Mouse (Mus musculus) neural tube, embryonic 12.5 days (tissue): ENCODE data around the gene Csf3r. TPM values are rescaled to one million over a fixed set of nuclear protein-coding genes. Genes with fewer than 3 reads are reported as not detected.

ENCODE experiments used
- ATAC-seq: fragments of 200-750 bp; cut with Nextera tagmentation; 2 replicates; pipeline ENCODE4 v1.8.0; 2017; ENCODE audit warnings: low read depth, mild to moderate bottlenecking, moderate TSS enrichment, moderate library complexity; ENCODE audit not compliant: low FRiP score
- H3K27ac ChIP-seq: fragments of 300-500 bp; sonication (generic); 2 replicates; pipeline ENCODE4 v1.5.1; 2016
- H3K27me3 ChIP-seq: fragments of 300-500 bp; sonication (generic); replicated peaks from 2 replicates; pipeline ENCODE4 v1.6.1; 2016; ENCODE audit warnings: mild to moderate bottlenecking
- H3K36me3 ChIP-seq: fragments of 300-500 bp; sonication (generic); 2 replicates; pipeline ENCODE4 v1.6.1; 2016; ENCODE audit warnings: mild to moderate bottlenecking
- H3K4me1 ChIP-seq: fragments of 300-500 bp; sonication (generic); 2 replicates; pipeline ENCODE4 v1.6.1; 2016
- H3K4me2 ChIP-seq: fragments of 300-500 bp; sonication (generic); replicated peaks from 2 replicates; pipeline ENCODE4 v1.6.1; 2016; ENCODE audit warnings: mild to moderate bottlenecking
- H3K4me3 ChIP-seq: fragments of 300-500 bp; sonication (generic); 2 replicates; pipeline ENCODE4 v1.5.1; 2016
- H3K9ac ChIP-seq: fragments of 300-500 bp; sonication (generic); 2 replicates; pipeline ENCODE4 v1.6.1; 2016; ENCODE audit warnings: mild to moderate bottlenecking
- H3K9me3 ChIP-seq: fragments of 300-500 bp; sonication (generic); 2 replicates; pipeline ENCODE4 v1.6.1; 2016; ENCODE audit warnings: mild to moderate bottlenecking
- WGBS: fragments of 180-500 bp; shearing (Covaris S2); methylation state at CpG from one replicate; pipeline ENCODE4 v1.1.7; 2016; 5-methylcytosine and 5-hydroxymethylcytosine counted together
- polyA plus RNA-seq: library from polyadenylated mRNA; unstranded; fragments of >200 nt; fragmentation: Nextera tagmentation; extraction: Ambion mirVana; gene quantifications from 2 replicates; pipeline ENCODE4 v1.2.1, GENCODE M21; 2016

Gene Csf3r
- polyA plus RNA-seq, 1 experiment from 2014 or later: 0.60 TPM

GRCm38 (mm10) chr4:126058997-126059362 is 34.6 kb downstream of the Csf3r start:
- H3K36me3 ChIP-seq: peaks cover 22% of the 10 kb centered on the region
- H3K27me3 ChIP-seq: no peaks in the 10 kb centered on the region
- H3K9ac ChIP-seq: peak overlapping the region; percentile 51
- peak overlapping the region; percentile 64 for H3K4me2 ChIP-seq
- no peaks in the 10 kb centered on the region for H3K9me3 ChIP-seq
- H3K4me1 ChIP-seq: peaks cover 18% of the 10 kb centered on the region
- peak overlapping the region; percentile 65 for H3K4me3 ChIP-seq
- no peak; the same call in 1 of the 2 replicates for ATAC-seq
- H3K27ac ChIP-seq: no peak overlapping the region
- WGBS: 42% methylated on average over 9 of the region's 9 CpGs

- no peak overlapping the region for H3K4me3 ChIP-seq
- no peak overlapping the region for H3K27ac ChIP-seq
- no peak overlapping the region for H3K4me2 ChIP-seq
- H3K9ac ChIP-seq: no peak overlapping the region
- peaks cover 10% of the 10 kb centered on the region for H3K4me1 ChIP-seq
- H3K27me3 ChIP-seq: no peaks in the 10 kb centered on the region
- WGBS: 63% methylated on average over 1 of the region's 1 CpGs
- ATAC-seq: no peak
- no peaks in the 10 kb centered on the region for H3K36me3 ChIP-seq
- no peaks in the 10 kb centered on the region for H3K9me3 ChIP-seq
Observed at GRCm38 (mm10) chr4:126062856-126063255, 38.5 kb downstream of the Csf3r start.

- WGBS: 88% methylated on average over 7 of the region's 7 CpGs
- H3K4me1 ChIP-seq: no peaks in the 10 kb centered on the region
- no peaks in the 10 kb centered on the region for H3K9me3 ChIP-seq
- H3K36me3 ChIP-seq: no peaks in the 10 kb centered on the region
- H3K27me3 ChIP-seq: no peaks in the 10 kb centered on the region
- H3K9ac ChIP-seq: no peak overlapping the region
- H3K4me2 ChIP-seq: no peak overlapping the region
- no peak overlapping the region for H3K27ac ChIP-seq
- ATAC-seq: no peak
- no peak overlapping the region for H3K4me3 ChIP-seq
Observed at GRCm38 (mm10) chr4:126065241-126065640, 40.9 kb downstream of the Csf3r start.

- 80% methylated on average over 15 of the region's 15 CpGs for WGBS
- Histone ChIP-seq H3K4me1 (no peaks in the 10 kb centered on the region), H3K27ac (no peak overlapping the region), H3K9me3 (no peaks in the 10 kb centered on the region), H3K36me3 (no peaks in the 10 kb centered on the region), H3K4me3 (no peak overlapping the region), H3K4me2 (no peak overlapping the region), H3K27me3 (no peaks in the 10 kb centered on the region), H3K9ac (no peak overlapping the region)
- no peak for ATAC-seq
Observed at GRCm38 (mm10) chr4:126067401-126068077, 43.2 kb downstream of the Csf3r start.

- Histone ChIP-seq H3K9me3 (no peaks in the 10 kb centered on the region), H3K27me3 (no peaks in the 10 kb centered on the region), H3K4me3 (no peak overlapping the region), H3K27ac (no peak overlapping the region), H3K4me2 (no peak overlapping the region), H3K9ac (no peak overlapping the region), H3K36me3 (peaks cover 4% of the 10 kb centered on the region; the same call in 1 of the 2 replicates), H3K4me1 (no peaks in the 10 kb centered on the region)
- 88% methylated on average over 6 of the region's 6 CpGs for WGBS
- no peak for ATAC-seq
Observed at GRCm38 (mm10) chr4:126068842-126069241, 44.5 kb downstream of the Csf3r start.

GRCm38 (mm10) chr4:126077833-126078232 is 53.5 kb downstream of the Csf3r start:
- Histone ChIP-seq H3K4me3 (no peak overlapping the region), H3K27me3 (no peaks in the 10 kb centered on the region), H3K27ac (no peak overlapping the region), H3K4me2 (no peak overlapping the region), H3K36me3 (peaks cover 21% of the 10 kb centered on the region; the same call in 1 of the 2 replicates), H3K4me1 (no peaks in the 10 kb centered on the region), H3K9ac (no peak overlapping the region), H3K9me3 (no peaks in the 10 kb centered on the region)
- WGBS: 85% methylated on average over 6 of the region's 6 CpGs
- no peak for ATAC-seq

GRCm38 (mm10) chr4:126079266-126079665 is 54.9 kb downstream of the Csf3r start:
- peaks cover 29% of the 10 kb centered on the region for H3K36me3 ChIP-seq
- H3K27me3 ChIP-seq: no peaks in the 10 kb centered on the region
- no peak overlapping the region for H3K9ac ChIP-seq
- no peak overlapping the region for H3K27ac ChIP-seq
- ATAC-seq: no peak
- no peaks in the 10 kb centered on the region for H3K4me1 ChIP-seq
- no peak overlapping the region for H3K4me3 ChIP-seq
- no peak overlapping the region for H3K4me2 ChIP-seq
- 88% methylated on average over 4 of the region's 4 CpGs for WGBS
- H3K9me3 ChIP-seq: no peaks in the 10 kb centered on the region

GRCm38 (mm10) chr4:126081601-126082000 is 57.3 kb downstream of the Csf3r start:
- Histone ChIP-seq H3K9ac (no peak overlapping the region), H3K27me3 (no peaks in the 10 kb centered on the region), H3K27ac (no peak overlapping the region), H3K4me1 (no peaks in the 10 kb centered on the region), H3K36me3 (peaks cover 27% of the 10 kb centered on the region), H3K4me2 (no peak overlapping the region), H3K9me3 (no peaks in the 10 kb centered on the region), H3K4me3 (no peak overlapping the region)
- no peak for ATAC-seq
- 93% methylated on average over 1 of the region's 1 CpGs for WGBS

- H3K4me3 ChIP-seq: no peak overlapping the region
- H3K4me1 ChIP-seq: no peaks in the 10 kb centered on the region
- 95% methylated on average over 9 of the region's 9 CpGs for WGBS
- H3K9ac ChIP-seq: no peak overlapping the region
- ATAC-seq: no peak
- no peak overlapping the region for H3K27ac ChIP-seq
- H3K4me2 ChIP-seq: no peak overlapping the region
- H3K27me3 ChIP-seq: no peaks in the 10 kb centered on the region
- H3K9me3 ChIP-seq: no peaks in the 10 kb centered on the region
- H3K36me3 ChIP-seq: peaks cover 31% of the 10 kb centered on the region
Observed at GRCm38 (mm10) chr4:126083021-126083420, 58.7 kb downstream of the Csf3r start.

- Histone ChIP-seq H3K4me1 (no peaks in the 10 kb centered on the region), H3K27me3 (no peaks in the 10 kb centered on the region), H3K9me3 (no peaks in the 10 kb centered on the region), H3K4me2 (no peak overlapping the region), H3K36me3 (peaks cover 37% of the 10 kb centered on the region), H3K27ac (no peak overlapping the region), H3K9ac (no peak overlapping the region), H3K4me3 (no peak overlapping the region)
- ATAC-seq: no peak
- 70% methylated on average over 8 of the region's 8 CpGs for WGBS
Observed at GRCm38 (mm10) chr4:126084382-126084781, 60.0 kb downstream of the Csf3r start.

- no peak for ATAC-seq
- Histone ChIP-seq H3K9me3 (no peaks in the 10 kb centered on the region), H3K4me3 (no peak overlapping the region), H3K4me2 (no peak overlapping the region), H3K4me1 (no peaks in the 10 kb centered on the region), H3K27me3 (no peaks in the 10 kb centered on the region), H3K9ac (no peak overlapping the region), H3K27ac (no peak overlapping the region), H3K36me3 (peaks cover 37% of the 10 kb centered on the region)
- 34% methylated on average over 7 of the region's 7 CpGs for WGBS
Observed at GRCm38 (mm10) chr4:126085996-126086576, 61.7 kb downstream of the Csf3r start.

GRCm38 (mm10) chr4:126090101-126090847 is 65.9 kb downstream of the Csf3r start:
- no peaks in the 10 kb centered on the region for H3K9me3 ChIP-seq
- no peaks in the 10 kb centered on the region for H3K27me3 ChIP-seq
- H3K4me3 ChIP-seq: no peak overlapping the region
- no peak overlapping the region for H3K27ac ChIP-seq
- peaks cover 12% of the 10 kb centered on the region for H3K36me3 ChIP-seq
- no peak for ATAC-seq
- H3K4me1 ChIP-seq: no peaks in the 10 kb centered on the region
- H3K4me2 ChIP-seq: no peak overlapping the region
- no peak overlapping the region for H3K9ac ChIP-seq
- WGBS: 84% methylated on average over 7 of the region's 7 CpGs
